Mouse (Mus musculus): ENCODE measurements around the gene Yjefn3.

DNA sequence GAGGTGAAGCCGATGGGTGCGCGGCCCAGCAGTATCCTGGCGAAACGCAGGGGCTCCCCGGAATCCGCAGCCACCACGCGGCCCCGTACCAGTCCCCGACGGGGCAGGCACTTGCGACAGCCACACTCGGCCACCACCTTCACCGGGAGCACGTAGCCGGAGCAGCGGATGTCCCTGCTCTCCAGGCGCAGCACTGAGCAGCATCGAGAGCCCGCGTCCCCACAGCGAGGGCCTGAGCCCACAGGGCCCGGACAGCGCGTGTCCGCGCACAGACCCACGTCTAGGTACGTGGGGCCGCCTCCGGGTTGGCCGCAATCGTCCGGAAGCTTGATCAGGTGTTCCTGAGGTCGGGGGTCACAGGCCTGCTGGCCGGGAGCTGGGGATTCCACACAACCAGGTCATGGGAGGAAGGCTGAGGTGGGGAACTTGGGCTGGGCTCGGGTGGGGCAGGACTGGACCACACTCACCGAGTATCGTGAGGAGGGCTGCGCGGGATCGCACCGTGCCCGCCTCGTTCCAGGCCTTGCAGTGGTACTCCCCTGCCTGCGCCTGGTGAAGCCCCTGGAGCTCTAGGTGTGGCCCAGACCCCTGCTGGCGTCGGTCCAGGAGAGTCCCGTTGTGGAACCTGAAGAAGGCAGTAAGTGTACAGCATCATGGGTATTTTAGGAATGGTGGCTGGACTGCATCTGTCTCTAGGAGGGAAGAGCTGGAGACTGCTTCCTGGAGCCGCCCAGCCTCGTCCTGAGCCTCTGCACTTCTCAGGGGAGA lies 19.5 kb downstream of the Yjefn3 start:
- TF ChIP-seq CTCF (IDR thresholded peaks at IDR 0.05; ENCODE audit: control insufficient read depth, insufficient read depth, insufficient replicate concordance, low read depth, low read length) (no peak), POLR2A (IDR thresholded peaks at IDR 0.05; ENCODE audit: control insufficient read depth, low read depth, low read length) (no peak)

Measured in testis, adult 2 months (tissue).